Mouse (Mus musculus) forebrain, embryonic 13.5 days (tissue): ENCODE data around the gene Vmp1. TPM values are rescaled to one million over a fixed set of nuclear protein-coding genes. Genes with fewer than 3 reads are reported as not detected.

Source experiments
- ATAC-seq: fragments of 200-750 bp; cut with Nextera tagmentation; 2 replicates; pipeline ENCODE4 v1.8.0; 2017
- H3K27ac ChIP-seq: fragments of 300-500 bp; sonication (generic); 2 replicates; pipeline ENCODE4 v1.5.1; 2015; ENCODE audit warnings: inconsistent platforms, mild to moderate bottlenecking, moderate library complexity
- H3K27me3 ChIP-seq: fragments of 300-500 bp; sonication (generic); 2 replicates; pipeline ENCODE4 v1.6.1; 2015; ENCODE audit warnings: mild to moderate bottlenecking, inconsistent platforms
- H3K36me3 ChIP-seq: fragments of 300-500 bp; sonication (generic); 2 replicates; pipeline ENCODE4 v1.6.1; 2015; ENCODE audit warnings: mild to moderate bottlenecking, inconsistent platforms; ENCODE audit not compliant: poor library complexity, severe bottlenecking
- H3K4me1 ChIP-seq: fragments of 300-500 bp; sonication (generic); 2 replicates; pipeline ENCODE4 v1.6.1; 2015; ENCODE audit warnings: inconsistent platforms
- H3K4me2 ChIP-seq: fragments of 300-500 bp; sonication (generic); 2 replicates; pipeline ENCODE4 v1.6.1; 2015; ENCODE audit warnings: inconsistent platforms, mild to moderate bottlenecking, moderate library complexity
- H3K4me3 ChIP-seq: fragments of 300-500 bp; sonication (generic); 2 replicates; pipeline ENCODE4 v1.5.1; 2015; ENCODE audit warnings: mild to moderate bottlenecking, inconsistent platforms
- H3K9ac ChIP-seq: fragments of 300-500 bp; sonication (generic); 2 replicates; pipeline ENCODE4 v1.6.1; 2015; ENCODE audit warnings: mild to moderate bottlenecking, inconsistent platforms
- H3K9me3 ChIP-seq: fragments of 300-500 bp; sonication (generic); replicated peaks from 2 replicates; pipeline ENCODE4 v1.6.1; 2016; ENCODE audit warnings: inconsistent platforms
- WGBS: fragments of 180-500 bp; shearing (Covaris S2); methylation state at CpG from one replicate; pipeline ENCODE4 v1.1.7; 2015; 5-methylcytosine and 5-hydroxymethylcytosine counted together
- polyA plus RNA-seq: library from polyadenylated mRNA; unstranded; fragments of >200 nt; fragmentation: Nextera tagmentation; extraction: Ambion mirVana; gene quantifications from 2 replicates; pipeline ENCODE4 v1.2.1, GENCODE M21; 2015

Vmp1 gene
- polyA plus RNA-seq, 1 experiment from 2014 or later, result 86.8 TPM

- Histone ChIP-seq H3K9me3 (no peaks in the 10 kb centered on the region), H3K27ac (no peak overlapping the region), H3K27me3 (no peaks in the 10 kb centered on the region), H3K4me2 (no peak overlapping the region), H3K36me3 (peaks cover 78% of the 10 kb centered on the region), H3K4me3 (no peak overlapping the region), H3K4me1 (peaks cover 2% of the 10 kb centered on the region; the same call in 1 of the 2 replicates), H3K9ac (no peak overlapping the region)
- WGBS, result 90% methylated on average over 2 of the region's 2 CpGs
- no peak for ATAC-seq
Observed at GRCm38 (mm10) chr11:86691956-86692355, 8.3 kb upstream of the Vmp1 start.

- no peaks in the 10 kb centered on the region for H3K27me3 ChIP-seq
- H3K4me3 ChIP-seq, result no peak overlapping the region
- H3K4me2 ChIP-seq, result no peak overlapping the region
- WGBS, result 95% methylated on average over 3 of the region's 3 CpGs
- H3K4me1 ChIP-seq, result peaks cover 5% of the 10 kb centered on the region; the same call in 1 of the 2 replicates
- no peak for ATAC-seq
- H3K36me3 ChIP-seq, result peaks cover 77% of the 10 kb centered on the region
- no peak overlapping the region for H3K27ac ChIP-seq
- H3K9me3 ChIP-seq, result no peaks in the 10 kb centered on the region
- no peak overlapping the region for H3K9ac ChIP-seq
Observed at GRCm38 (mm10) chr11:86691482-86691881, 7.8 kb upstream of the Vmp1 start.

GRCm38 (mm10) chr11:86690383-86690782 is 6.7 kb upstream of the Vmp1 start:
- no peak overlapping the region for H3K27ac ChIP-seq
- H3K27me3 ChIP-seq, result no peaks in the 10 kb centered on the region
- no peak for ATAC-seq
- H3K4me3 ChIP-seq, result no peak overlapping the region
- no peak overlapping the region for H3K9ac ChIP-seq
- peaks cover 71% of the 10 kb centered on the region for H3K36me3 ChIP-seq
- no peaks in the 10 kb centered on the region for H3K9me3 ChIP-seq
- H3K4me2 ChIP-seq, result no peak overlapping the region
- WGBS, result 89% methylated on average over 3 of the region's 3 CpGs
- H3K4me1 ChIP-seq, result peaks cover 14% of the 10 kb centered on the region

- H3K36me3 ChIP-seq, result peaks cover 27% of the 10 kb centered on the region
- H3K4me2 ChIP-seq, result peak overlapping the region; percentile 90
- WGBS, result 89% methylated on average over 1 of the region's 1 CpGs
- H3K9ac ChIP-seq, result peak overlapping the region; percentile 94
- no peaks in the 10 kb centered on the region for H3K9me3 ChIP-seq
- H3K27ac ChIP-seq, result no peak overlapping the region
- ATAC-seq, result no peak
- peak overlapping the region; percentile 93; the same call in 1 of the 2 replicates for H3K4me3 ChIP-seq
- H3K4me1 ChIP-seq, result peaks cover 37% of the 10 kb centered on the region
- H3K27me3 ChIP-seq, result no peaks in the 10 kb centered on the region
Observed at GRCm38 (mm10) chr11:86685366-86685765, 1.7 kb upstream of the Vmp1 start.

GRCm38 (mm10) chr11:86684126-86685012 is 733 bp upstream of the Vmp1 start:
- 9% methylated on average over 20 of the region's 20 CpGs for WGBS
- no peaks in the 10 kb centered on the region for H3K9me3 ChIP-seq
- H3K4me1 ChIP-seq, result peaks cover 37% of the 10 kb centered on the region
- no peaks in the 10 kb centered on the region for H3K27me3 ChIP-seq
- peak overlapping the region; percentile 93 for H3K4me3 ChIP-seq
- peak overlapping the region; percentile 94 for H3K9ac ChIP-seq
- no peak; the same call in 1 of the 2 replicates for ATAC-seq
- peaks cover 17% of the 10 kb centered on the region for H3K36me3 ChIP-seq
- peak overlapping the region; percentile 90 for H3K4me2 ChIP-seq
- peak overlapping the region; percentile 91 for H3K27ac ChIP-seq

GRCm38 (mm10) chr11:86682861-86683260 is 775 bp downstream of the Vmp1 start:
- Histone ChIP-seq H3K4me3 (peak overlapping the region; percentile 93), H3K36me3 (peaks cover 8% of the 10 kb centered on the region; the same call in 1 of the 2 replicates), H3K27me3 (no peaks in the 10 kb centered on the region), H3K27ac (no peak overlapping the region), H3K4me1 (peaks cover 37% of the 10 kb centered on the region), H3K9ac (peak overlapping the region; percentile 94), H3K9me3 (no peaks in the 10 kb centered on the region), H3K4me2 (peak overlapping the region; percentile 90)
- ATAC-seq, result no peak
- WGBS, result 36% methylated on average over 7 of the region's 7 CpGs

- ATAC-seq, result no peak
- no peak overlapping the region for H3K9ac ChIP-seq
- 91% methylated on average over 3 of the region's 3 CpGs for WGBS
Observed at GRCm38 (mm10) chr11:86681423-86681822, 2.2 kb downstream of the Vmp1 start.

GRCm38 (mm10) chr11:86680729-86681128 is 2.9 kb downstream of the Vmp1 start:
- WGBS, result 96% methylated on average over 3 of the region's 3 CpGs
- H3K36me3 ChIP-seq, result no peaks in the 10 kb centered on the region
- peaks cover 27% of the 10 kb centered on the region for H3K4me1 ChIP-seq
- ATAC-seq, result no peak
- no peaks in the 10 kb centered on the region for H3K27me3 ChIP-seq
- no peak overlapping the region for H3K27ac ChIP-seq
- no peak overlapping the region for H3K9ac ChIP-seq
- H3K4me2 ChIP-seq, result no peak overlapping the region
- no peak overlapping the region for H3K4me3 ChIP-seq
- no peaks in the 10 kb centered on the region for H3K9me3 ChIP-seq

More at GRCm38 (mm10) chr11:86681423-86681822, 2.2 kb downstream of the Vmp1 start:
- H3K27ac ChIP-seq, result no peak overlapping the region
- no peaks in the 10 kb centered on the region for H3K27me3 ChIP-seq
- no peaks in the 10 kb centered on the region for H3K36me3 ChIP-seq
- H3K4me3 ChIP-seq, result no peak overlapping the region
- H3K4me1 ChIP-seq, result peaks cover 32% of the 10 kb centered on the region
- H3K9me3 ChIP-seq, result no peaks in the 10 kb centered on the region
- H3K4me2 ChIP-seq, result no peak overlapping the region

- WGBS, result 73% methylated on average over 5 of the region's 5 CpGs
- H3K4me3 ChIP-seq, result no peak overlapping the region
- no peaks in the 10 kb centered on the region for H3K27me3 ChIP-seq
Observed at GRCm38 (mm10) chr11:86678957-86679356, 4.7 kb downstream of the Vmp1 start.

GRCm38 (mm10) chr11:86675520-86675919 is 8.1 kb downstream of the Vmp1 start:
- Histone ChIP-seq H3K4me1 (peaks cover 8% of the 10 kb centered on the region), H3K27me3 (no peaks in the 10 kb centered on the region), H3K36me3 (no peaks in the 10 kb centered on the region), H3K27ac (no peak overlapping the region), H3K4me3 (no peak overlapping the region), H3K4me2 (no peak overlapping the region), H3K9ac (no peak overlapping the region), H3K9me3 (no peaks in the 10 kb centered on the region)
- ATAC-seq, result no peak
- 94% methylated on average over 4 of the region's 4 CpGs for WGBS

More at GRCm38 (mm10) chr11:86678957-86679356, 4.7 kb downstream of the Vmp1 start:
- Histone ChIP-seq H3K4me1 (peaks cover 13% of the 10 kb centered on the region), H3K4me2 (no peak overlapping the region), H3K27ac (no peak overlapping the region), H3K36me3 (no peaks in the 10 kb centered on the region), H3K9ac (no peak overlapping the region), H3K9me3 (no peaks in the 10 kb centered on the region)
- ATAC-seq, result no peak

GRCm38 (mm10) chr11:86672772-86673171 is 10.9 kb downstream of the Vmp1 start:
- Histone ChIP-seq H3K4me3 (no peak overlapping the region), H3K9me3 (no peaks in the 10 kb centered on the region), H3K36me3 (no peaks in the 10 kb centered on the region), H3K4me2 (no peak overlapping the region), H3K4me1 (peaks cover 8% of the 10 kb centered on the region), H3K9ac (no peak overlapping the region), H3K27ac (no peak overlapping the region), H3K27me3 (no peaks in the 10 kb centered on the region)
- 82% methylated on average over 3 of the region's 3 CpGs for WGBS
- ATAC-seq, result no peak

GRCm38 (mm10) chr11:86671041-86671675 is 12.5 kb downstream of the Vmp1 start:
- Histone ChIP-seq H3K4me3 (no peak overlapping the region), H3K27me3 (no peaks in the 10 kb centered on the region), H3K4me2 (no peak overlapping the region), H3K36me3 (no peaks in the 10 kb centered on the region), H3K27ac (no peak overlapping the region), H3K9ac (no peak overlapping the region), H3K4me1 (peaks cover 8% of the 10 kb centered on the region), H3K9me3 (no peaks in the 10 kb centered on the region)
- ATAC-seq, result no peak
- WGBS, result 69% methylated on average over 3 of the region's 3 CpGs
